Mouse (Mus musculus) kidney, adult 2 months (tissue): ENCODE data around the gene Tk1.

Experiments
- CTCF ChIP-seq: fragments of 200-500 bp; conservative IDR thresholded peaks from 2 replicates; pipeline ENCODE4 v1.5.1; 2011; ENCODE audit warnings: low read depth, mild to moderate bottlenecking, control low read depth, low read length, moderate library complexity, mixed read lengths; ENCODE audit not compliant: insufficient read depth, insufficient read length
- POLR2A ChIP-seq: fragments of 200-500 bp; IDR thresholded peaks from one replicate; pipeline ENCODE4 v1.6.1; 2011; ENCODE audit warnings: low read depth, low read length, control low read depth

DNA sequence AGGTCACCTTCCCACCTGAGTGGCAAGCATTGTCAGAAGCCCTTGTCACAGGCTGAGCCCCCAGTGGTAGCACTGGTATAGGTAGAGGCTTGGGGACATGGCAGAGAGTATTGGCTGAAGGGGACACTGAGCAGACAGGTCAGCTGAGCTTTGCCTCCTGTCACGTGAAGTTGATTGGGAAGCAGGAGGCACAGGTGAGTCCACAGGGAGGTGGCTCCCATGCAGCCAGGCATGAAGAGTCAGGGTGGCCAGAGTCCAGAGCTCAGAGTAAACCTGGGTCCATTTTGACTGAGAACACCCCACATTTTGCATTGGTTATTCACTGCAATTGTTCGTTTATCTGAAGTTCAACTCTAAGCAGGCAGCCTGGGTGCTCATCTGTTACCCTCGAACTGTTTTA, 27.0 kb upstream of the Tk1 start:
- no peak for TF ChIP-seq POLR2A
- TF ChIP-seq CTCF: no peak
